Mouse (Mus musculus) MEL (cell line): ENCODE data around the gene Sp100. TPM values are rescaled to one million over a fixed set of nuclear protein-coding genes. Genes with fewer than 3 reads are reported as not detected.

Experiments used
- DNase-seq: peaks from one replicate; pipeline ENCODE4 v3.0.0; 2011; ENCODE audit warnings: low read depth, low spot score
- H3K27ac ChIP-seq: 2 replicates; pipeline ENCODE4 v1.5.1; 2012; ENCODE audit warnings: low read depth, mild to moderate bottlenecking, control low read depth, low read length, moderate library complexity; ENCODE audit not compliant: control insufficient read depth
- H3K27me3 ChIP-seq, 2 experiments: fragments of 150-350 bp in 1 of 2; sonication (generic) in 1 of 2; 2 replicates each; pipeline ENCODE4 v1.6.1; 2012; ENCODE audit warnings: low read length in 2 of 2, mild to moderate bottlenecking in 2 of 2, improper control_type of control experiment in 1 of 2, moderate library complexity in 1 of 2; ENCODE audit not compliant: insufficient read depth in 2 of 2, control insufficient read depth in 1 of 2
- H3K36me3 ChIP-seq, 2 experiments: 2 replicates each; pipeline ENCODE4 v1.6.1; 2012 to 2014; ENCODE audit warnings: low read length in 2 of 2, improper control_type of control experiment in 1 of 2, inconsistent platforms in 1 of 2, mild to moderate bottlenecking in 1 of 2; ENCODE audit not compliant: insufficient read depth in 2 of 2, control insufficient read depth in 1 of 2
- H3K4me1 ChIP-seq, 2 experiments: fragments of 150-350 bp in 1 of 2; sonication (generic) in 1 of 2; 2 replicates each; pipeline ENCODE4 v1.6.1; 2012; ENCODE audit warnings: low read length in 2 of 2, improper control_type of control experiment in 1 of 2, mild to moderate bottlenecking in 1 of 2; ENCODE audit not compliant: insufficient read depth in 2 of 2, control insufficient read depth in 1 of 2
- H3K4me3 ChIP-seq, 2 experiments: fragments of 150-350 bp in 1 of 2; sonication (generic) in 1 of 2; 2 replicates each; pipeline ENCODE4 v1.5.1; 2012; ENCODE audit warnings: low read depth in 2 of 2, low read length in 2 of 2, mild to moderate bottlenecking in 2 of 2, moderate library complexity in 2 of 2, control low read depth in 1 of 2, improper control_type of control experiment in 1 of 2; ENCODE audit not compliant: control insufficient read depth in 1 of 2, insufficient read depth in 1 of 2
- H3K79me2 ChIP-seq: 2 replicates; pipeline ENCODE4 v1.6.1; 2012; ENCODE audit warnings: mild to moderate bottlenecking, low read length, moderate library complexity; ENCODE audit not compliant: control insufficient read depth, poor library complexity, insufficient read depth
- H3K9ac ChIP-seq: 2 replicates; pipeline ENCODE4 v1.6.1; 2012; ENCODE audit warnings: low read depth, mild to moderate bottlenecking, control low read depth, low read length, moderate library complexity; ENCODE audit not compliant: control insufficient read depth, poor library complexity, severe bottlenecking
- H3K9me3 ChIP-seq: fragments of 150-350 bp; sonication (generic); replicated peaks from 2 replicates; pipeline ENCODE4 v1.6.1; 2012; ENCODE audit warnings: mild to moderate bottlenecking, low read length, improper control_type of control experiment, moderate library complexity; ENCODE audit not compliant: insufficient read depth
- BHLHE40 ChIP-seq: IDR thresholded peaks from 2 replicates; pipeline ENCODE4 v1.6.1; 2012; ENCODE audit warnings: low read depth, mild to moderate bottlenecking, inconsistent platforms, low read length, improper control_type of control experiment, borderline replicate concordance
- CTCF ChIP-seq, 3 experiments: IDR thresholded peaks in 2 of 3; conservative IDR thresholded peaks in 1 of 3; 2 replicates each; pipeline ENCODE4 v1.5.1; 2011 to 2012; ENCODE audit warnings: low read length in 3 of 3, low read depth in 2 of 3, mild to moderate bottlenecking in 2 of 3, improper control_type of control experiment in 1 of 3, inconsistent platforms in 1 of 3, mixed read lengths in 1 of 3, moderate library complexity in 1 of 3; ENCODE audit not compliant: control insufficient read depth in 1 of 3, insufficient read depth in 1 of 3, poor library complexity in 1 of 3, severe bottlenecking in 1 of 3
- ELF1 ChIP-seq: IDR thresholded peaks from 2 replicates; pipeline ENCODE4 v1.6.1; 2014; ENCODE audit warnings: low read depth, mild to moderate bottlenecking, inconsistent platforms, low read length, improper control_type of control experiment, moderate library complexity
- EP300 ChIP-seq, 2 experiments: IDR thresholded peaks; 2 replicates each; pipeline ENCODE4 v1.6.1; 2011; ENCODE audit warnings: improper control_type of control experiment in 2 of 2, low read length in 2 of 2, low read depth in 1 of 2, mild to moderate bottlenecking in 1 of 2
- GATA1 ChIP-seq: IDR thresholded peaks from 2 replicates; pipeline ENCODE4 v1.6.1; 2011; ENCODE audit warnings: low read depth, low read length, improper control_type of control experiment
- HCFC1 ChIP-seq: IDR thresholded peaks from 2 replicates; pipeline ENCODE4 v1.6.1; 2012; ENCODE audit warnings: low read depth, mild to moderate bottlenecking, inconsistent platforms, low read length, improper control_type of control experiment, moderate library complexity
- JUND ChIP-seq: IDR thresholded peaks from 2 replicates; pipeline ENCODE4 v1.6.1; 2011; ENCODE audit warnings: low read depth, mild to moderate bottlenecking, improper control_type of control experiment, low read length
- MAFK ChIP-seq: IDR thresholded peaks from 2 replicates; pipeline ENCODE4 v1.6.1; 2011; ENCODE audit warnings: low read depth, mild to moderate bottlenecking, low read length, improper control_type of control experiment, borderline replicate concordance
- MAZ ChIP-seq: IDR thresholded peaks from 2 replicates; pipeline ENCODE4 v1.6.1; 2012; ENCODE audit warnings: low read depth, mild to moderate bottlenecking, inconsistent platforms, low read length, improper control_type of control experiment
- MEF2A ChIP-seq: IDR thresholded peaks from 2 replicates; pipeline ENCODE4 v1.6.1; 2014; ENCODE audit warnings: low read depth, mild to moderate bottlenecking, inconsistent platforms, low read length, improper control_type of control experiment; ENCODE audit not compliant: poor library complexity, insufficient replicate concordance, severe bottlenecking; ENCODE audit errors: extremely low read depth
- MXI1 ChIP-seq: IDR thresholded peaks from 2 replicates; pipeline ENCODE4 v1.6.1; 2011; ENCODE audit warnings: mild to moderate bottlenecking, low read depth, low read length, improper control_type of control experiment
- MYC ChIP-seq: IDR thresholded peaks from 2 replicates; pipeline ENCODE4 v1.6.1; 2011; ENCODE audit warnings: low read depth, mild to moderate bottlenecking, low read length, improper control_type of control experiment, moderate library complexity
- POLR2A ChIP-seq, 2 experiments: IDR thresholded peaks; 2 replicates each; pipeline ENCODE4 v1.6.1; 2011 to 2012; ENCODE audit warnings: low read length in 2 of 2, mild to moderate bottlenecking in 2 of 2, control low read depth in 1 of 2, improper control_type of control experiment in 1 of 2, low read depth in 1 of 2, moderate library complexity in 1 of 2; ENCODE audit not compliant: control insufficient read depth in 1 of 2, insufficient read depth in 1 of 2, poor library complexity in 1 of 2
- POLR2AphosphoS5 ChIP-seq: IDR thresholded peaks from 2 replicates; pipeline ENCODE4 v1.6.1; 2012; ENCODE audit warnings: low read depth, borderline replicate concordance, mild to moderate bottlenecking, inconsistent platforms, low read length, moderate library complexity, mixed read lengths
- RAD21 ChIP-seq: IDR thresholded peaks from 2 replicates; pipeline ENCODE4 v1.6.1; 2011; ENCODE audit warnings: mild to moderate bottlenecking, low read depth, low read length, improper control_type of control experiment
- RCOR1 ChIP-seq: IDR thresholded peaks from 2 replicates; pipeline ENCODE4 v1.6.1; 2012; ENCODE audit warnings: low read depth, mild to moderate bottlenecking, inconsistent platforms, low read length, improper control_type of control experiment
- SIN3A ChIP-seq: IDR thresholded peaks from 2 replicates; pipeline ENCODE4 v1.6.1; 2012; ENCODE audit warnings: low read length, improper control_type of control experiment, inconsistent platforms
- SMC3 ChIP-seq: IDR thresholded peaks from 2 replicates; pipeline ENCODE4 v1.6.1; 2011; ENCODE audit warnings: low read depth, low read length, improper control_type of control experiment
- TBP ChIP-seq: IDR thresholded peaks from 2 replicates; pipeline ENCODE4 v1.8.0; 2011; ENCODE audit warnings: low read depth, low read length, improper control_type of control experiment
- TCF12 ChIP-seq: IDR thresholded peaks from 2 replicates; pipeline ENCODE4 v1.6.1; 2014; ENCODE audit warnings: low read depth, mild to moderate bottlenecking, inconsistent platforms, low read length, improper control_type of control experiment, moderate library complexity
- UBTF ChIP-seq: IDR thresholded peaks from 2 replicates; pipeline ENCODE4 v1.6.1; 2012; ENCODE audit warnings: low read depth, mild to moderate bottlenecking, inconsistent platforms, low read length, improper control_type of control experiment, moderate library complexity, borderline replicate concordance; ENCODE audit not compliant: insufficient read depth
- USF2 ChIP-seq, 2 experiments: IDR thresholded peaks; 2 replicates each; pipeline ENCODE4 v1.6.1; 2011 to 2012; ENCODE audit warnings: improper control_type of control experiment in 2 of 2, low read length in 2 of 2, borderline replicate concordance in 1 of 2, inconsistent platforms in 1 of 2, low read depth in 1 of 2, mild to moderate bottlenecking in 1 of 2; ENCODE audit not compliant: insufficient read depth in 1 of 2
- ZC3H11A ChIP-seq: IDR thresholded peaks from 2 replicates; pipeline ENCODE4 v1.6.1; 2012; ENCODE audit warnings: low read depth, mild to moderate bottlenecking, inconsistent platforms, low read length, improper control_type of control experiment
- ZMIZ1 ChIP-seq: IDR thresholded peaks from 2 replicates; pipeline ENCODE4 v1.6.1; 2012; ENCODE audit warnings: low read depth, mild to moderate bottlenecking, inconsistent platforms, low read length, improper control_type of control experiment, moderate library complexity
- polyA plus RNA-seq, 2 experiments: library from polyadenylated mRNA; stranded (reverse) in 1 of 2; unstranded in 1 of 2; fragments of >175 nt in 1 of 2; fragments of >200 nt in 1 of 2; gene quantifications; 2 replicates each; pipeline versions ENCODE4 v1.2.1 to v1.2.4; 2012; ENCODE audit warnings: low replicate concordance in 2 of 2, low read depth in 1 of 2; ENCODE audit not compliant: insufficient read length in 2 of 2, insufficient read depth in 1 of 2, missing spikeins in 1 of 2
- total RNA-seq: library from RNA; depleted of rRNA; stranded (reverse); fragments of 300-350 nt; gene quantifications from 2 replicates; pipeline ENCODE4 v1.2.3, GENCODE M21; 2012

Sp100 gene
- total and polyA plus RNA-seq, 3 experiments, result 3.7 to 6.5 TPM; not detected in 1

- Histone ChIP-seq H3K27me3 (no peaks in the 10 kb centered on the region), H3K9ac (no peak overlapping the region), H3K27ac (no peak overlapping the region), H3K9me3 (no peaks in the 10 kb centered on the region), H3K4me1 (peaks cover 4 to 9% of the 10 kb centered on the region in 2 experiments; a peak in 3 of 4 replicates), H3K4me3 (no peak overlapping the region), H3K79me2 (no peaks in the 10 kb centered on the region), H3K36me3 (peaks cover 0 to 18% of the 10 kb centered on the region in 2 experiments; a peak in 2 of 4 replicates)
- no peak for DNase-seq
- TF ChIP-seq EP300 (IDR thresholded peaks at IDR 0.05; ENCODE audit: low read depth in 1 of 2, low read length in 2 of 2) (no peak), RAD21 (no peak), TCF12 (no peak), ZMIZ1 (no peak), HCFC1 (no peak), MXI1 (no peak), BHLHE40 (no peak), POLR2AphosphoS5 (no peak), USF2 (IDR thresholded peaks at IDR 0.05; ENCODE audit: borderline replicate concordance in 1 of 2, insufficient read depth in 1 of 2, low read depth in 1 of 2, low read length in 2 of 2) (no peak), ZC3H11A (no peak), ELF1 (no peak), MYC (no peak), SMC3 (no peak), POLR2A (IDR thresholded peaks at IDR 0.05; ENCODE audit: control insufficient read depth in 1 of 2, insufficient read depth in 1 of 2, low read depth in 1 of 2, low read length in 2 of 2, poor library complexity in 1 of 2) (no peak), UBTF (no peak), MAZ (no peak), MAFK (no peak)
These were observed 40.8 kb downstream of the Sp100 start for GRCm38 (mm10) chr1:85690544-85690943.

DNA sequence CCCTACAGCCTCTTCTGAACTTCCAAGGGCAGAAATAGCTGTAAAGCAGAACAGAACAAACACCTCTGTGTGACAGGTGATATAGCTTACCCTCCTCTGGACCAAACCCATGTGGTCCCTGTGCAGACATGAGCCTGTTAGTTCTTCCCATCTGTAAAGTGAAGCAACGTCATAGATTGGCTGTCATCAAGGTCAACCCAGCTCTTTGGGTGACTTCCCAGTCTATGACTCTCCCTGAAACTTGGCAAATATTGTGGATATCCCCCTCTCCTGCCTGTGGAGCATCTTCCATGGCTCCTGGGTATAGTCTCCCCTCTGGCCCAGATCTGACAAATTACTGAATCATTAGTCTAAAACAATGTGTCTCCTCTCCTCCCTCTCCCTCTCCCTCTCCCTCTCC, 42.5 kb downstream of the Sp100 start:
- no peak overlapping the region for H3K9ac ChIP-seq
- H3K79me2 ChIP-seq, result no peaks in the 10 kb centered on the region
- DNase-seq, result no peak
- H3K27me3 ChIP-seq, result no peaks in the 10 kb centered on the region
- peaks cover 0 to 18% of the 10 kb centered on the region in 2 experiments; a peak in 2 of 4 replicates for H3K36me3 ChIP-seq
- H3K27ac ChIP-seq, result no peak overlapping the region
- no peak for TF ChIP-seq UBTF
- TF ChIP-seq CTCF (IDR thresholded peaks at IDR 0.05 in 2 of 3, conservative IDR thresholded peaks at IDR 0.05 in 1 of 3; ENCODE audit: control insufficient read depth in 1 of 3, insufficient read depth in 1 of 3, low read depth in 2 of 3, low read length in 3 of 3, poor library complexity in 1 of 3, severe bottlenecking in 1 of 3), result no peak
- no peak for TF ChIP-seq USF2 (IDR thresholded peaks at IDR 0.05; ENCODE audit: borderline replicate concordance in 1 of 2, insufficient read depth in 1 of 2, low read depth in 1 of 2, low read length in 2 of 2)
- no peak for TF ChIP-seq POLR2A (IDR thresholded peaks at IDR 0.05; ENCODE audit: control insufficient read depth in 1 of 2, insufficient read depth in 1 of 2, low read depth in 1 of 2, low read length in 2 of 2, poor library complexity in 1 of 2)
- no peak for TF ChIP-seq POLR2AphosphoS5
- no peak for TF ChIP-seq ELF1
- TF ChIP-seq MAZ, result no peak
- no peak for TF ChIP-seq RCOR1
- TF ChIP-seq SIN3A, result no peak
- TF ChIP-seq MEF2A, result no peak
- TF ChIP-seq MYC, result no peak
- no peak for TF ChIP-seq MAFK
- no peak for TF ChIP-seq JUND
- TF ChIP-seq BHLHE40, result no peak
- TF ChIP-seq ZMIZ1, result no peak
- TF ChIP-seq TBP, result no peak
- TF ChIP-seq SMC3, result no peak
- no peak for TF ChIP-seq GATA1
- TF ChIP-seq, all 39 proteins: peak for 0
- Histone ChIP-seq H3K4me1 (peaks cover 4 to 12% of the 10 kb centered on the region in 2 experiments; a peak in 3 of 4 replicates), H3K9me3 (no peaks in the 10 kb centered on the region), H3K4me3 (no peak overlapping the region)
